Mouse (Mus musculus) spleen, postnatal 10 days (tissue): ENCODE data around the gene Rnf151.
A peak's percentile ranks its signal among the peaks of the same experiment; 100 is the strongest.

Experiments
- DNase-seq, 2 experiments: peaks; one replicate each; pipeline ENCODE4 v3.0.0; 2021 to 2022; ENCODE audit warnings: low spot score in 2 of 2

Rnf151 gene

DNA sequence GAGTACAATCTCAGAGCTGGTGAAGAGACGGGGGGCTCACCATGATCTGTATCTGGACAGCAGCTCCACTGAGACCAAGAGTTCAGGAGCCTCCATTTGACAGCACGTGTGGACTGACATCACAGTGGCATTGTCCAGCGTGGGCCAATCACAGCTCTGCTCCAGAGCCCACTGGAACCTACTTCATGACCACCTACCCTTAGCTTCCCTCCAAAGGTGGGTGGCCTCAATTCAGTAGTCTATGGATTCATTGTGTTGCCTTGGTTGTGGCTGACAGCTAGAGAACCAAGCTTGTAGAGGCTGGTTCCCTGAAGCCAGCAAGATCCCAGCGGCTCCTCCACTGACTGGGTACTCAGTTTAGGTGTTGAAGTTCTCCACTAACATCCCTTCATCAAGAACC is at the start of gene Rnf151, which contains the start of gene Rps2:
Rnf151 (minus strand) TSS at position 121 of the 400 bp plus-strand sequence.
Rps2 (plus strand) TSS at position 174 of the 400 bp plus-strand sequence.
- DNase-seq = no peak

DNA sequence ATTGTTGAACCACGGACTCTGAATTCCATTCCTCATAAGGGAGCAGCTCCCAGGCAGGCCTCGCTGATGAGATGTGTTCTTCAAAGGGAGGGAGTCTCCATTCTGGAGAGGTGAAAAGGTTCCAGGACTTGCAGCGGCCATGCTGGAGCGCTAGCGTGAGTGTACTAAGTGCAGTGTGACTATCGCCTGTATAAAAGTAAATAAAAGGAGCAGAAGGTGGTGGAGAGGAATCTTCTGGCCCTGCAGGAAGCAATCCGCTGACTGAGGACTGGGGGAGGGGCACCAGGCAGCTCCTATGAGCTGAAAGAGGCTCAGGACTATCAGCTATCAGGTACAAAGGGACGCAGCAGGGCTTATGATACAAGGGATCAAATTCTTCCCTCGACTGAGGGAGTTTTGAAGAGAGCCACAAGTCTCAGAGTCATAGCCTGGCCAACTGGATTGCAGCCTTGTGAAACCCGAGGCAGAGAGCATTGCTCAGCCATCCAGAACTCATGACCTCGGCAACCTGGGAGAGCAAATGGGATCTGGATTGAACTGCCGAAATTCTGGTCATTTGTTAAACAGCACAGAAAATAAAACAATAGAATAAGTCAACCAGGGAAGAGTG is 48.5 kb upstream of the Rnf151 start:
- no peak for DNase-seq

DNA sequence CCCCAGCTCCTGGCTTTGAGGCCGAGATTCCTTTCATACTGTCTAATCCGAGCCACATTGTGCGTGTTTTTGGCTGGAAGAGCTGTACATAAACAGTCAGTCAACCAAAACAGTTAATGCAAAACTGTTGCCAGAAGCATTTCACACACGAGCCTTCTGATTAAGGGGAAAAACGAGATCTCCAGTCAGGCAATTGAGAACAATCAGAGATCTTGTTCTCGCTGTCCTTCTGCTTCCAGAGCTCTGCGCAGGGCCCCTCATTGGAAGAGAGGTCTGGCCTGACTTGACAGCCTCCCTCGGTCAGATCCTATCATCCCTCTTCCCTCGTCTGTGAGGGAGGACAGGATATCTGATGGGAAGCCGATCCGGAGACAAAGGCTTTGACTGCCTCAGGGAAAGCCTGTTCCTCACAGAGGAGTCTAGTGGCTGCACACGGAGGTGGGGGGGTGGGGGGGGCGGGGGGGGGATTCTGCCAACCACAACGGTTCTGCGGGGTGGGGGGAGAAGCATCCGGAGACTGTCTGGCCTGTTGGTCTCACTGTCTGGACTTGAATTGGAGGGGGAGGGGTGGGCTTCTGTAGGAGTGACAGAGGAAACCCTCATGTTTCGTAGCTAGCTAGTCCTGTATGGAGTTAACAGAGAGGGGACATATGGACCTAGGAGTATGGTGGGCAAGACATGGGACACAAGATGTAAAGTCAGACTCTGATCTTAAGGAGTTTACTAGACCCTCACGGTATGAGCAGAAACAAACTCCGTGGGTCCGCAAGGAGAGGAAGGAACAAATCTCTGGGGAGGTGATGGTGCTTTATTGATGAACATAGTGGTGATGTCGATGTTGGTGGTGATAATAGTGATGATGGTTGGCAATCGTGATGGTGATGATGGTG is 47.4 kb upstream of the Rnf151 start:
- no peak for DNase-seq

DNA sequence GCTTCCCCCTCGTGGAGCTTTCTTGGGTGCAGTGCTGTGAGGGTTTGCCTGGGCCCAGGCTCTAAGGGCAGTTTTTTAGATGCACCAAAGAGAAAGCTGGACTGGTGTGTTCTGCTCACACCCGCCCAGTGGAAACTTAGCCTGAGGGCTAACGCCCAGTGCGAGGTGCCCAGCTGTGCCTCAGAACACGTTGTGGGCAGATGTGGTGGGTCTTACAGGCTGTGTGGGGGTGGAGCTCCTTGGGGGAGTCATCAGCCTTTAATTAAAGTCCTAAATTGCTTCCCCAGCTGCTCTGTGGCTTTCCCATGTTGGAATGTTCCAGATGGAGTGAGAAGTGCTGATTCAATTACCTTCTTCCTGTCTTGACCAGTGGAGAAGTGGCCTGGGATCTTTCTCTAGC is 43.3 kb upstream of the Rnf151 start:
- DNase-seq = no peak

DNA sequence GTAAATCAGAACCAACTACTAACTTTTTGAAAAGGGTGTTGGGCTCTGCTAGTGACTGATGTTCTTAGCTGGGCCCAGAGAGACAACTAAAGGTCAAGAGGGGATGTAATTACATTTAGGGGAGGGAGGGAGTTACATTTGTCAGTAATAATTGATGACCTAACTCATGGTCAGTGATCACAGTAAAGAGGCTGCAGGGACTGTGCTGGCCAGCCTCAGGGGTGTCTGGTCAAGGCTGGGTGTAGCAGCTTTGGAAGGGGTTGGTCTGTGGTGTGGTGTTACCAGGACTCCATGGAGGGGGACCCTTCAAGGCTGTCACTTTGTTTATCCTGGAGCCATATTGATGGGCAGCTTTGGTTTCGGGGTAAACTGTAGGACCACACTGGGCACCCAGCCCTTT is 39.5 kb upstream of the Rnf151 start:
- no peak for DNase-seq

DNA sequence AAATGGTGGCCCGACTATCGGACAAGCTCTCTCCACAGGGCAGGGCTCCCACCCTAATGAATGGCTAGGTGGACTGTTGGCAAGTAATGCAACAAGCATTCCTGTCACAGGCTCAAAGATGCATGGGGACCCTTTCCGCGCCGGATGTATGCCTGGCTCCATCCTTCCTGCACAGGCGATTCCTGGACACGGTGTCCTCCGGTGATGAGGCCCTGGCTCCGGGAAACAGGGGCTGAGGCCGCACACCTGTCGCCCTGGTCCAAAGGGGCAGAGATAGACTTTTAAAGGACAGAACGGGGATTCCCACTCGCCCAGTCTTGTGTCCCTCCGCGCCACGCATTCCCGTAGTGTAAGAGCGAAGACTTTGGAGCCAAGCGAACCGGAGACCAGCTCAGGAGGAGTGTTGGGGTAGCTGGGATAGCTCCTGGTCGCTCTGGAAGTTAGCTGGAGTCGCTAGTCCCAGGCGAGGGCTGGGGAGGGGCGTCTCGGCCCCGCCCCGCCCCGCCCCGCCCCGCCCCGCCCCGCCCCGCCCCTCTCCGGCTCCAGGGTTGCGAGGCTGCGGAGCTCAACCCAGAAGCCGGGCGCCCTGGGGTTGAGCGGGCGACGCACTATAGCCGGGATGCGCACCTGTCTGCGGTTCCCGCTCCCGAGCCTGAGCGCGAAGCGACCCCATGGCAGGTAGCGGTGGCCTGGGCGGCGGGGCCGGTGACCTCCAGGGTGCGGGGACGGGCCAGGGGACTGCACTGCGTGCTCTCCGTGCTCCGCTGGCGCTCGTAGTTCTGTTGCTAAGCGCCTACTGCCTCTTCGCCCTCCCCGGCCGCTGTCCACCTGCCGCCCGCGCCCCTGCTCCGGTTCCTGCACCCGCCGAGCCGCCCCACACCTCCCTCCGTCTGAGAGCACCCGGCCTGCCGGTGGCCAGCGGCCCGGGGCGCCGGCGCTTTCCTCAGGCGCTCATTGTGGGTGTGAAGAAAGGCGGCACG is 34.8 kb upstream of the Rnf151 start, which contains the start of gene Hs3st6:
Hs3st6 (plus strand) TSS at position 574 of the 980 bp plus-strand sequence.
- no peak for DNase-seq

DNA sequence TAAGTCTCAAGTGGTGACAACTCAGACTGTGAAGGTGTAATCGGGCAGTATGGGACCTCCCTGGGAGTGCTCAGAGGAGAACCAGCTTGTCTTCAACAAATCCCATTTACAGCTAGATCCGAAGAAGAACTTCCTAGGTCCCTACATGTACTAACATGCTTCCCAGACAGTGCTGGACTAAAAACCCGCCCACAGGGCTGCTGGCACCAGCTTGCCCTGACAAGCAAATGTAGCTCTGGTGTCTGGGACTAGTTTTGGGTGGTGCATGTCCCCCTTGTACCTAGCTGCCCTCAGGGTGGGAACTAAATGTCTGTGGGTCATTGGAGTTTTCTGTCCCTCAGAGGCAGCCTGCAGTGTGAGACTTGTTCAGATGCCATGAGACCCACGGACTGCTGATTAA is 33.7 kb upstream of the Rnf151 start:
- DNase-seq = no peak

DNA sequence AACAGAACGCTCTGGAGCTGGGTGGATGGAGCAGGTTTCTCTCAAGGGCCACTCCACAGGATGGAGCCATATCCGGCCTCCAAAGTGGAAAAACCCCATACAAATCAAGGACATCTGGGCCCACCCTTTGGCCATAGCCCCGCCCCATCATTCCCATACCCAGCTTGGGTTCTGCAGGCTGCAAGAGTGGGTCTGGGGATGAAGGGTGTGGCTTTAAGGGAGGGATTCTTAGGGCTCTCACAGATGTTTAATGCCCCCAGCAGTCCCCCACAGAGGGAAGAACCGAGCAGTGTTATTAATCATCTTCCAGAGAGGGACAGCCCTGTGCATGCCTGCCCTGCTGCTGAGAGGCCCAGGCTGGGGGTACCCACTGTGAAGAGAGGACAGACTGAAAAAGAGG is 29.1 kb upstream of the Rnf151 start:
- DNase-seq = no peak

DNA sequence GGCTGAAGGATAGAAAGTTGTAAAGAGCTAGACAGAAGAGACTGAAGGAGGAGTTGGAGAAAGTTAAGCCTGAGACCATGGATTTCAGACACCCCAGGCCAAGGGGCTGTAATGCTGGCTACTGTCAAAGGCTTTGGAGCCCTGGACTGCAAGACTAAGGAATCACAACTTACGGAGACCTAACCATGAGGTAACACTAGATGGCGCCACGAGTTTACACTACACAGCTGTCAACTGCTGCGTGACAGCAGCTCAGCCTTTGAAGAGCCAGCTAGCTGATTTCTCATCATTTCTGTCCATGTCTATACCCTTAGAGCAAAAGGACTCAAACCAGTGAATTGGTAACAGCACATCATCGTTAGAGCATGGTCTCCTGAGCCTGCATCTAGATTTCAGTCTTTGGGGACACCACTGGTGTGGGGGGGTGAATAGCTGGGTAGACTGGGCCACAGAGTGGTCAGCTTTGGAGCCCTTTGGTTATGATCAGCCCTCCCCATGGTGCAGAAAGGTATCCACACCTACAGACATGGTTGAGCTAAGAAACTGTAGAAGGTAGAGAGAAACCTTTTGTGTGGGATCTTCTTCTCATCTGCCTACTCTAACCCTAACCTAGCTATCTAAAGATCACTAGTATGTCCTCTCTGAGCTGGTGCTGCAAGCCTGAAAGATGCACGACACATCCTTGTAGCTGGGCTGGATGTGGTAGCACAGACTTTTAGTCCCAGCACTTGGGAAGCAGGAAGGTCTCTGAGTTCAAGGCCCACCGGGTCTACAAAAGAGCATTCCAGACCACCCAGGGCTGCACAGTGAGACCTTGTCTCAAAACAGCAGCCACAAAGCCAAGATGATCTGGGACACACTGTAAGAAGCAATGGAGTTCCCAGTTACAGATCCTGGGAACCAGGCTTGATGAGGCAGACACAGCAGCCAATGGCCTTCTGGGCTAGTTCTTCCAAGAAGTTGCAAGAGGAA is 27.9 kb upstream of the Rnf151 start:
- peak; percentile 72 to 89 for DNase-seq

DNA sequence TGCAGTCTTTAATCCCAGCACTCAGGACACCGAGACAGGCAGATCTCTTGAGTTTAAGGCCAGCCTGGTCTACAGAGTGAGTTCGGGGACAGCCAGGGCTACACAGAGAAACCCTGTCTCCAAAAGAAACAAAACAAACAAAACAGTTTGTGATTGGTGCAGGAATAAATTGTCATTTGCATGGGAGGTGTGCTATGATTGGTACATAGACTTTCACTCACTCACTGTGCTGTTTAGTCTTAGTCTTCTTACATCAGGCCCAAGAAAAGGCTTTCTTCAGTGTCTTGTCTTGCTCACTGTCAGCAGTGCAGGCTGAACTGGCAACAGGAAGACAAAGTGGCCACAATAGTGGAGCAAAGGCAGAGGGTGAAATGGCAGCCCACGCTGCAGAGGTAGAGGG is 26.5 kb upstream of the Rnf151 start:
- no peak for DNase-seq

DNA sequence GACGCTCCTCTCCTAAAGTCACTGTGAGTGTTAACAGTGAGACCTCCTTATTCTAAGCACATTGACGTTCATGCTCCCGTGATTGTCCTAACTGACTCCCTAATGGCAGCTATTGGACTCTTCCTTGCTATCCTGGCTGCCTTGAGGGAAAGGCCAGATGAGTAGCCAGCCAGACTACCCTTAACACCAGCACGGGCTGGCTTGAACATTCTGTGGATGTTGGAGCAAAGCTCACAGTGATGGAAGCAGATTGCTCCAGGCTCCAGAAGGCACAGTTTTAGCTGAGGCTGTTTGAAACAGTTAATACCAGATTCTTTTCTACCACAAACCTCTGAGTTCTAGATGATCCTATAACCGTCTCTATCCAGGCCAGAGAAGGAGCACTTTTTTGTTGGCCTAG is 26.0 kb upstream of the Rnf151 start:
- DNase-seq = no peak

DNA sequence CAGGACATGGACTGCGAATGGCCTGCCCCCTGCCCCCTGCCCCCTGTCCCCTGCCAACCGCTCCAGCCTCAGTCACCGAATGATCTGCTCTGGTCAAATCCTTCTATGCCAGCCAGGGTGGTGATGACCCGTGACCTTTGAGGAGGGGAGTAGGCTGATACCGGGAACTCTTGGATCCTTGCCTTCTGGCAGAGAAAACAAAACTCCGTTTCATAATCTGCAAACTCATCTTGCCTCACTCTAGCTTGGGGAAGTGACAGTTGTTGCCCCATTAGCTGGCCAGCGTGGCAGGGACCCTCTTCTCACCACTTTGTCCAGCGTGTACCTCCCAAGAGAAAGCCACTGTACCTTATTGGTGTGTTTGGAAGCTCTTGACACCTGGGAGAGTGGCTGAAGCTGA is 24.4 kb upstream of the Rnf151 start:
- no peak for DNase-seq

DNA sequence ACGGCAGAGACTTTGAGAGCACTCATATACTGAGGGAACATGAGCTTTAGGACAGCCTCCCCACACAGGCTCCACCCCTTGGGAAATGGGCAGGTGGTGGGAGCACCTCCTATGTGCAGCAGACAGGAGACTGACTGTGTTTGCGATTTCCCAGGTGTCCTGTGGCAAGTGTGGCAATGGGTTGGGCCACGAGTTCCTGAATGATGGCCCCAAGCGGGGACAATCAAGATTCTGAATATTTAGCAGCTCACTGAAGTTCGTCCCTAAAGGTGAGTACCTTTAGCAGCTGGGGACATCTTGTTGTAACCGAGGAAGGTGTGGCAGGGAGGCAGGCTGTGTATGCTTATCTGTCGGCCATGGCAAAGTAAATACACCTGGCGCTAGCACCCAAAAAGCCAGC is 22.1 kb upstream of the Rnf151 start:
- no peak for DNase-seq

DNA sequence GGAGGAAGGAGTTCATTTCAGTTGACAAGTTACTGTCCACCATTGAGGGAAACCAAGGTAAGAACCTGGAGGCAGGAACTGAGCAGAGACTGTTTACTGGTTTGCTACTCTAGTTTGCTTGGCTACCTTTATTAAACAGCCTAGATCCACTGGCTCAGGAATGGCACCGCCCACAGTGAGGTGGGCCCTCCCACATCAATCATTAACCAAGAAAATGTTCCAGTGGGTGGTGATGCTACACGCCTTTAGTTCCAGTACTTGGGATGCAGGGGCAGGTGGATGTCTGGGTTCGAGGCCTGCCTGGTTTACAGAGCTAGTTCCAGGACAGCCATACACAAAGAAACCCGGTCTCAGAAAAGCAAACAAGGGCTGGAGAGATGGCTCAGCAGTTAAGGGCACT is 20.4 kb upstream of the Rnf151 start:
- no peak for DNase-seq

DNA sequence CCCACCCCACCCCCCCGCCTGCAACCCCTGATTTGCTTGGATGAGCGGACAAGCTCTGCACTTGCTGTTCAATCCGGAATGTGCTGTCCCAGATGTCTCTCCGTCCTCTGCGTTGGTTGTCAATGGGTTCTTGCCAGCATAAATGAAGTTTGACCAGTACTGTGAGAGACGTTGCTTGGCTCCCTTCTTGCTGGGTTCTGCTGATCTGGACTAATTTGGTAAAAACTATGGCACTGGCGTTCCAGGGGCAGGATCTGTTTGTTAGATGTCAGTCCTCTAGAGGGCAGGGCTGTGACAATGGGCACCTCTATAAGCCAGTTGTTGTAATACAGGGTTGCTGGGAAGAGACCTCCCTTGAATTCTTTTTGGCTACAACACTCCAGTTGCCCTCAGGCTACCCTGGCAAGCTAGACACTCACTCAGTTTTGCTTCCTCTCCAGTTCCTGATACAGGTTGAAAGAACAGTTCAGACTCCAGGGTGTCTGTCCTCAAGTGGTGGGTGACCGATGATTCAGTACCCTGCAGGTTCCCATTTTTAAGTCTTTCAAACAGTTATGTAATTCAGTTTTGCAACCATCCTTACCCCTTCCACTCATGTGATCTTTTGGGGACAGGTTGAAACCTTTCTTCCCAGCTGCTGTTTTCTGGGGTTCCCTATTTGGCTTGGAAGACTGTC is 19.4 kb upstream of the Rnf151 start:
- no peak for DNase-seq

DNA sequence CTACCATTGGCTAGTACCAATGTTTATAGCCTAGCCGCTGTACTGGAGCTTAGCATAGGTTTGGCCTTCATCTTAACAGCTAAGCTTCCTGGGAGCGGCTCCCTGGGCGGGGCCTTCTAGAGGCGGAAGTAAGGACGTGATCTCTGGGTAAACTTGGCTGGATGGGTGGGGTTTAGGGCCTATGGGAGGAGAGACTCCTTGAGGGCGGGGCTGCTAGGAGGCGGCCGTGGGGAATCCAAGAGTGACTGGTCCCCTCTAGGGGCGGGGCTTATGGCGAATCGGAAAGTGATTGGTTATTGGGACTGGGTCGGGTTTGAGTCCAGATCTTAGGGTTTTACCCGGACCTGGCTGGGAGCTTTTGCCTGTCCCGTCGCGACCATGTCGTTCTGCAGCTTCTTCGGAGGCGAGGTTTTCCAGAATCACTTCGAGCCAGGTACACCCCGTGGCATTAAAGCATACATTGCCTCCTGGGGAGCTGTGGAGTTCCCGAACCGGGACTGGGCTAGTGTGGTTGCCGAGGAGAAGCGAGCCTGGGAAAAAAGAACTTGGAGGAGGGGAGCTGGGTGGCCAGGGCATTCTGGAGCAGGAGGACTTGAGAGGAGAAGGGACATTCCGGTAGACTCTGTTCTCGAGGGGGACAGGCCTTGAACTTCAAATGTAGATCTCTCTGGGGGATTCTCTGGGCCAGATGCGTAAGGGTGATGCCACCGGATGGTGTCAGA is 18.6 kb upstream of the Rnf151 start, which contains the start of gene Msrb1:
Msrb1 (plus strand) TSS at position 313 of the 722 bp plus-strand sequence.
- peak; percentile 93 to 98 for DNase-seq

DNA sequence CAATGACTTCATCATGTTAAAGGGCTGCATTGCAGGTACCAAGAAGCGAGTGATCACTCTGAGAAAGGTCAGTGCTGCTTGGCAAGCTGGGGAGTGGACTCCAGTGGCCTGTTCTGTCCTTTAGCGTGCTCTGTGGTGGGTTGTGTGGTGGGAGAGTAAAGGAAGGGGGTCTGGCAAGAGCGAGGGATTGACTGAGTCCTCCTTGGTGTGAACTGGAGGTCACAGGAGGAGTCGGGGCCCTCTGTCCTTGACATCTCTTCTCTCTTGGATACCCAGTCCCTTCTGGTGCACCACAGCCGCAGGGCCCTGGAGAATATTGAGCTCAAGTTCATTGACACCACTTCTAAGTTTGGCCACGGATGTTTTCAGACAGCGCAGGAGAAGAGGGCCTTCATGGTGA is 17.6 kb upstream of the Rnf151 start:
- no peak for DNase-seq

DNA sequence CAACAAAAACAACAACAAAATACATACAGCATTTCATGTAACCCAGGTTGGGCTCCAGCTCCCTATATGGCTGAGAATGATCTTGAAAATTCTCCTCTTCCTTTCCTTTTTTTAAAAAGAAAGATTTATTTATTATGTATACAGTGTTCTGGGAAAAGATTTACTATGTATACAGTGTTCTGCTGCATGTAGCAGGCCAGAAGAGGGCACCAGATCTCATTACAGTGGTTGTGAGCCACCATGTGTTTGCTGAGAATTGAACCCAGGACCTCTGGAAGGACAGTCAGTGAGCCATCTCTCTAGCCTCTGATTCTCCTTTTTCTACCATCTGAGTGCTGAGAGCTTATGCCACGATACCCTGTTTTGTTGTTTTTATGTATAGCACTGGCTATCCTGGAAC is 16.6 kb upstream of the Rnf151 start:
- no peak for DNase-seq

DNA sequence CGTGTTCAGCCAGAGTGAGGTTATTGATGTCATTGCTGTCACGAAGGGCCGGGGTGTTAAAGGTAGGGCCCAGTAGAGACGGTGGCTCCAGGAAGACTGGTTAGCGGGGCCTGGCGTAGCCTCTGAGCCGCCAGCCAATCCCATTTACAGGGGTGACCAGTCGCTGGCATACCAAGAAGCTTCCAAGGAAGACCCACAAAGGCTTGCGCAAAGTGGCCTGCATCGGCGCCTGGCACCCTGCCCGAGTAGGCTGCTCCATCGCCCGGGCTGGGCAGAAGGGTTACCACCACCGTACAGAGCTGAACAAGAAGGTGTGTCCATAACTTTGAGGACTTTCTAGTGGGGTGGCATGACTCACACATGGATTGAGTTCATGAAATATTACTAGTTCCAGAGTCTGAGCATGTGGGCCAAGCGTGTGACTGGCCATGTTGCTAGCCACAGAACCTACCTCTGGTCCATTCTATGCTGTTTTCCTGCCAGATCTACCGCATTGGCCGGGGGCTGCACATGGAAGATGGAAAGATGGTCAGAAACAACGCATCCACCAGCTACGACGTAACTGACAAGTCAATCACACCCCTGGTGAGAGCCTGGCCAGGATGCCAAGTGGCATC is 15.7 kb upstream of the Rnf151 start:
- DNase-seq = no peak
